Mouse (Mus musculus) megakaryocyte, embryonic 14.5 days (primary cell): ENCODE results near the gene Ick. TPM values are rescaled to one million over a fixed set of nuclear protein-coding genes. Genes with fewer than 3 reads are reported as not detected.

Experiments used
- H3K27me3 ChIP-seq: replicated peaks from 2 replicates; pipeline ENCODE3; 2012; ENCODE audit warnings: inconsistent platforms
- H3K36me3 ChIP-seq: replicated peaks from 2 replicates; pipeline ENCODE3; 2012; ENCODE audit warnings: low read length, inconsistent platforms, mixed read lengths
- H3K4me1 ChIP-seq: 2 replicates; pipeline ENCODE4 v1.6.1; 2012; ENCODE audit warnings: inconsistent platforms
- H3K4me3 ChIP-seq: replicated peaks from 2 replicates; pipeline ENCODE3; 2012; ENCODE audit warnings: moderate library complexity, mild to moderate bottlenecking, inconsistent platforms
- H3K9me3 ChIP-seq: 2 replicates; pipeline ENCODE4 v1.6.1; 2012; ENCODE audit warnings: inconsistent platforms
- FLI1 ChIP-seq: IDR thresholded peaks from 2 replicates; pipeline ENCODE4 v1.6.1; 2012; ENCODE audit warnings: low read length, inconsistent platforms, mixed read lengths
- GATA1 ChIP-seq: IDR thresholded peaks from 3 replicates; pipeline ENCODE4 v1.6.1; 2012; ENCODE audit warnings: mixed read lengths, low read length, inconsistent platforms, borderline replicate concordance
- polyA plus RNA-seq: library from polyadenylated mRNA; stranded (reverse); fragments of >175 nt; gene quantifications from 2 replicates; pipeline ENCODE4 v1.2.3, GENCODE M21; 2012; ENCODE audit warnings: low replicate concordance; ENCODE audit not compliant: insufficient read depth

Ick gene
- polyA plus RNA-seq, 1 experiment = 23.0 TPM

- H3K4me3 ChIP-seq = peak overlapping the region; percentile 68
- no peaks in the 10 kb centered on the region for H3K27me3 ChIP-seq
- peaks cover 78% of the 10 kb centered on the region for H3K4me1 ChIP-seq
- no peak for TF ChIP-seq GATA1
- TF ChIP-seq FLI1 = no peak
- peaks cover 89% of the 10 kb centered on the region for H3K36me3 ChIP-seq
- H3K9me3 ChIP-seq = peaks cover 16% of the 10 kb centered on the region; the same call in 1 of the 2 replicates
Measured at GRCm38 (mm10) chr9:78101431-78101830, 7.6 kb upstream of the Ick start.

GRCm38 (mm10) chr9:78103965-78104560, 4.9 kb upstream of the Ick start:
- Histone ChIP-seq H3K27me3 (no peaks in the 10 kb centered on the region), H3K36me3 (peaks cover 70% of the 10 kb centered on the region), H3K4me1 (peaks cover 71% of the 10 kb centered on the region), H3K4me3 (peak overlapping the region; percentile 99), H3K9me3 (no peaks in the 10 kb centered on the region)
- TF ChIP-seq FLI1 (no peak), GATA1 (no peak)

GRCm38 (mm10) chr9:78104973-78105372, 4.0 kb upstream of the Ick start:
- Histone ChIP-seq H3K4me3 (peak overlapping the region; percentile 99), H3K36me3 (peaks cover 61% of the 10 kb centered on the region), H3K9me3 (no peaks in the 10 kb centered on the region), H3K4me1 (peaks cover 71% of the 10 kb centered on the region), H3K27me3 (no peaks in the 10 kb centered on the region)
- TF ChIP-seq GATA1 (no peak), FLI1 (no peak)

GRCm38 (mm10) chr9:78105501-78105932, 3.5 kb upstream of the Ick start:
- TF ChIP-seq FLI1 (no peak), GATA1 (peak; percentile 75; the same call in 1 of the 3 replicates)
- peaks cover 55% of the 10 kb centered on the region for H3K36me3 ChIP-seq
- peak overlapping the region; percentile 99 for H3K4me3 ChIP-seq
- H3K27me3 ChIP-seq = no peaks in the 10 kb centered on the region
- no peaks in the 10 kb centered on the region for H3K9me3 ChIP-seq
- peaks cover 71% of the 10 kb centered on the region for H3K4me1 ChIP-seq

- H3K36me3 ChIP-seq = peaks cover 46% of the 10 kb centered on the region
- H3K9me3 ChIP-seq = no peaks in the 10 kb centered on the region
- peaks cover 73% of the 10 kb centered on the region for H3K4me1 ChIP-seq
- no peaks in the 10 kb centered on the region for H3K27me3 ChIP-seq
- TF ChIP-seq GATA1 (no peak), FLI1 (no peak)
- peak overlapping the region; percentile 99 for H3K4me3 ChIP-seq
Measured at GRCm38 (mm10) chr9:78106821-78107220, 2.2 kb upstream of the Ick start.

GRCm38 (mm10) chr9:78107582-78107911, 1.4 kb upstream of the Ick start:
- no peak for TF ChIP-seq GATA1
- TF ChIP-seq FLI1 = no peak
- Histone ChIP-seq H3K36me3 (peaks cover 40% of the 10 kb centered on the region), H3K9me3 (no peaks in the 10 kb centered on the region), H3K27me3 (no peaks in the 10 kb centered on the region), H3K4me1 (peaks cover 76% of the 10 kb centered on the region), H3K4me3 (peak overlapping the region; percentile 99)

GRCm38 (mm10) chr9:78107912-78108795, 838 bp upstream of the Ick start:
- H3K4me1 ChIP-seq = peaks cover 73% of the 10 kb centered on the region
- TF ChIP-seq FLI1 = no peak
- no peak for TF ChIP-seq GATA1

GRCm38 (mm10) chr9:78109656-78110055, 664 bp downstream of the Ick start:
- H3K9me3 ChIP-seq = no peaks in the 10 kb centered on the region
- H3K4me1 ChIP-seq = peaks cover 67% of the 10 kb centered on the region

More at GRCm38 (mm10) chr9:78107912-78108795, 838 bp upstream of the Ick start:
- H3K9me3 ChIP-seq = no peaks in the 10 kb centered on the region
- peaks cover 34% of the 10 kb centered on the region for H3K36me3 ChIP-seq
- H3K27me3 ChIP-seq = no peaks in the 10 kb centered on the region
- H3K4me3 ChIP-seq = peak overlapping the region; percentile 99

GRCm38 (mm10) chr9:78111456-78111855, 2.5 kb downstream of the Ick start:
- Histone ChIP-seq H3K4me3 (no peak overlapping the region), H3K4me1 (peaks cover 66% of the 10 kb centered on the region), H3K9me3 (peaks cover 2% of the 10 kb centered on the region; the same call in 1 of the 2 replicates), H3K36me3 (peaks cover 22% of the 10 kb centered on the region), H3K27me3 (no peaks in the 10 kb centered on the region)
- no peak for TF ChIP-seq FLI1
- TF ChIP-seq GATA1 = no peak

More at GRCm38 (mm10) chr9:78109656-78110055, 664 bp downstream of the Ick start:
- Histone ChIP-seq H3K27me3 (no peaks in the 10 kb centered on the region), H3K4me3 (peak overlapping the region; percentile 99), H3K36me3 (peaks cover 20% of the 10 kb centered on the region)
- TF ChIP-seq GATA1 (no peak), FLI1 (no peak)
